Mouse (Mus musculus): ENCODE results near the gene Atp5g1. TPM values are rescaled to one million over a fixed set of nuclear protein-coding genes. Genes with fewer than 3 reads are reported as not detected.

Gene Atp5g1
- polyA plus RNA-seq, 1 experiment from 2014 or later, result 807 TPM

DNA sequence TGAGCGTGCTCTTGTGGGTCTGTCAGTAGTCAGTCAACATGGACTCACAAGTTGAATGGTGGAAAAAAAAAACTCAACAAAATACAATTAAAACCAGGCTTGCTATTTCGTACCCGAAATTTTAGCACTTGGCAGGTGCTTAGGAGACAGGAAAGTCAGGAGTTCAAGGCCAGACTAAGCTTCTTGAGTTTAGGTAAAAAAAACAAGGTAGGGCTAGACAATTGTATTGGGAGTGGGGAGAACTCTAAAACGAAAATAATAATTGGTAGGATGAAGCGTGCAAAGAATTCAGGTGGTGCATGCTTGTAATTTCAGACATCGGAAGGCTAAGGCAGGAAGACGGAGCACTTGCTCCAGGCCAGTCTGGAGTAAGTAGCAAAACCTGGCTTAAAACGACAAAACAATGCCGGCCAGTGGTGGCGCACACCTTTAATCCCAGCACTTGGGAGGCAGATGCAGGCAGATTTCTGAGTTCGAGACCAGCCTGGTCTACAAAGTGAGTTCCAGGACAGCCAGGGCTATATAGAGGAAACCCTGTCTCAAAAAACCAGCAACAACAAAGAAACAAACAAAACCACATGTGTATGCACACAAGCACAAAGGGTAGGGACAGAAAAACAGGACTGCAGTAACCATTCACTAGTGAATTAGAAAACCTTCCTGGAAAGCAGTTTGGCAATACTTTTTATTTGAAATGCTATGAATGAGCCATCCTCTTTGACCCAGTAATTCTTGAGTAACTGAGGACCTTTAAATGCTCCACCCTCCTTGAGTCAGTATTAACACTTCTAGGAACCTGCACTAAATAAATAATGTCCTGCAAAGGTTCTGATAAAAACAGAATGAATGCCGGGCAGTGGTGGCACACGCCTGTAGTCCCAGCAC is 993 bp upstream of the Atp5g1 start:
- peak overlapping the region; percentile 76 for H3K27ac ChIP-seq (ENCODE audit: low read length)
- no peaks in the 10 kb centered on the region for H3K27me3 ChIP-seq (ENCODE audit: control insufficient read depth, insufficient read depth, low read length)
- 64% methylated on average over 13 of the region's 13 CpGs for WGBS
- no peaks in the 10 kb centered on the region for H3K9me3 ChIP-seq (ENCODE audit: control insufficient read depth, low read depth, low read length)
- H3K36me3 ChIP-seq (ENCODE audit: control insufficient read depth, insufficient read depth, low read length), result peaks cover 13% of the 10 kb centered on the region
- ATAC-seq (ENCODE audit: insufficient number of reproducible peaks, insufficient read depth, low FRiP score, low read depth), result no peak
- H3K9ac ChIP-seq (replicated peaks; ENCODE audit: low read depth, low read length), result no peak overlapping the region; the same call in 1 of the 2 replicates
- peak overlapping the region; percentile 45 for H3K4me2 ChIP-seq (replicated peaks; ENCODE audit: low read depth, low read length)
- no peaks in the 10 kb centered on the region; the same call in 1 of the 2 replicates for H3K4me1 ChIP-seq (ENCODE audit: control insufficient read depth, insufficient read depth, low read length)
- peak overlapping the region; percentile 27 for H3K4me3 ChIP-seq (ENCODE audit: low read depth, low read length)

DNA sequence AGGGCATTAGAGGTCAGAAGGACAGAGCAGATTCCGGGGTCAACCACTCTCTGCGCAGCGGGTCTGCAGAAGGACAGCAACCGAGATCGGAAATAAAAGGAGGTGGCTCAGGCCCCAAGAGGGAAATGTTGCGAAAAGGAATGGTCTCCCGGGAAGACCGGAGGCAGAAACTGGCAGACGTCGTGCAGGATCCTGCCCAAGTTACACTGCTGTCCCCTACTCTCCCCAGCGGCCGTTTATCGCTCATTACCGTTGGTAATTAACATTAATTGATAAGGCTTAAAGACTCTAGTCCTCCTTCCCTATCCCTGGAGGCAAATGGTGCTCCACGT is 327 bp downstream of the Atp5g1 start:
- peak overlapping the region; percentile 65 for H3K4me2 ChIP-seq (replicated peaks; ENCODE audit: low read depth, low read length)
- no peaks in the 10 kb centered on the region for H3K27me3 ChIP-seq (ENCODE audit: control insufficient read depth, insufficient read depth, low read length)
- peaks cover 25% of the 10 kb centered on the region for H3K36me3 ChIP-seq (ENCODE audit: control insufficient read depth, insufficient read depth, low read length)
- peak overlapping the region; percentile 74; the same call in 1 of the 2 replicates for H3K27ac ChIP-seq (ENCODE audit: low read length)
- peak overlapping the region; percentile 72 for H3K4me3 ChIP-seq (ENCODE audit: low read depth, low read length)
- under 1% methylated on average over 15 of the region's 15 CpGs for WGBS
- H3K4me1 ChIP-seq (ENCODE audit: control insufficient read depth, insufficient read depth, low read length), result no peaks in the 10 kb centered on the region; the same call in 1 of the 2 replicates
- H3K9me3 ChIP-seq (ENCODE audit: control insufficient read depth, low read depth, low read length), result no peaks in the 10 kb centered on the region
- peak; percentile 1; the same call in 1 of the 2 replicates for ATAC-seq (ENCODE audit: insufficient number of reproducible peaks, insufficient read depth, low FRiP score, low read depth)
- peak overlapping the region; percentile 70 for H3K9ac ChIP-seq (replicated peaks; ENCODE audit: low read depth, low read length)

DNA sequence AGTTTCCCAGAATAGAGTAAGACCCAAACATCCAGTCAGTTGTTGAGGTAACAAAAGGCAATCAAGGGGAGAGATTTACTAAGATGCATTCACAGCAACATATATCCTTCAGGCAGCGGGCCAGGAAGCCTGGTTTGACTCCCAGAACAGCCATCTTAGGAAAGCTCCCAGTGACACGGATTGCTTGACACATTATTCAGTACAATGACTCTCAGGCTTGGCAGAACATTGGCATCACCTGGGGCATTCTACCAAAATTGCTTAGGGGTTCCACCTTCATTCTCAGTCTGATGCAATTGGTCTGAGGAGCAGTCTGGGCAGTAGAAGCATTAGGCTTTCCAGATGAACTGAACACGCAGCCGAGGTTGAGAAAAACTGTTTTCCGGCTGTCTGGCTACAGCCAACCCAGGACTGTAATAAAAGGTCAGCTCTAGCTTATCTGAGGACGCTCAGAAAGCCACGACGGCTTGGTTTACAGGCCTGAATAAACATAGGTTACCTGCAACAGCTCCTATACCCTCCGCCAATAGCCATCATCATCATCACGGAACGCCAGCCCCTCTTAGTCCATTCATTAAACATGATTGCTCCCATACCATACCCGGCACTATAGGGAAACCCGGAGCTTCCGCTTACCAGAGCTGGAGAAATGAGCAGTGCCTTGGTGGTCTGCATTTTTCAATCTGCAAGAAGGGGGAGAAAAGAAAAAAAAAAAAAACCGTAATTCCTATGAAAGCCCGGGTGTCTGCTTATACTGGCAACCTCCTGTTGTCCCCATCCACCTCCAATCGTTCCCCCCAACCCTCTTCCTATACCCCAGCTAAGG is 906 bp downstream of the Atp5g1 start:
- Histone ChIP-seq H3K4me3 (ENCODE audit: low read depth, low read length) (peak overlapping the region; percentile 72), H3K9me3 (ENCODE audit: control insufficient read depth, low read depth, low read length) (no peaks in the 10 kb centered on the region), H3K27me3 (ENCODE audit: control insufficient read depth, insufficient read depth, low read length) (no peaks in the 10 kb centered on the region), H3K27ac (ENCODE audit: low read length) (peak overlapping the region; percentile 74; the same call in 1 of the 2 replicates), H3K9ac (replicated peaks; ENCODE audit: low read depth, low read length) (peak overlapping the region; percentile 70), H3K4me1 (ENCODE audit: control insufficient read depth, insufficient read depth, low read length) (no peaks in the 10 kb centered on the region; the same call in 1 of the 2 replicates), H3K36me3 (ENCODE audit: control insufficient read depth, insufficient read depth, low read length) (peaks cover 28% of the 10 kb centered on the region), H3K4me2 (replicated peaks; ENCODE audit: low read depth, low read length) (peak overlapping the region; percentile 65)
- ATAC-seq (ENCODE audit: insufficient number of reproducible peaks, insufficient read depth, low FRiP score, low read depth), result no peak
- 16% methylated on average over 17 of the region's 17 CpGs for WGBS

GRCm38 (mm10) chr11:96073295-96073993 is 2.0 kb downstream of the Atp5g1 start:
- H3K4me3 ChIP-seq (ENCODE audit: low read depth, low read length), result 0 out of 2 replicates have a peak overlapping the region, but pooled peaks have one; percentile 72
- WGBS, result 76% methylated on average over 6 of the region's 9 CpGs
- no peak overlapping the region for H3K9ac ChIP-seq (replicated peaks; ENCODE audit: low read depth, low read length)
- H3K9me3 ChIP-seq (ENCODE audit: control insufficient read depth, low read depth, low read length), result no peaks in the 10 kb centered on the region
- no peak for ATAC-seq (ENCODE audit: insufficient number of reproducible peaks, insufficient read depth, low FRiP score, low read depth)
- H3K27me3 ChIP-seq (ENCODE audit: control insufficient read depth, insufficient read depth, low read length), result no peaks in the 10 kb centered on the region
- peak overlapping the region; percentile 65 for H3K4me2 ChIP-seq (replicated peaks; ENCODE audit: low read depth, low read length)
- H3K27ac ChIP-seq (ENCODE audit: low read length), result no peak overlapping the region
- peaks cover 28% of the 10 kb centered on the region for H3K36me3 ChIP-seq (ENCODE audit: control insufficient read depth, insufficient read depth, low read length)
- H3K4me1 ChIP-seq (ENCODE audit: control insufficient read depth, insufficient read depth, low read length), result no peaks in the 10 kb centered on the region; the same call in 1 of the 2 replicates

- 97% methylated on average over 1 of the region's 1 CpGs for WGBS
- no peaks in the 10 kb centered on the region for H3K9me3 ChIP-seq (ENCODE audit: control insufficient read depth, low read depth, low read length)
- no peak overlapping the region for H3K4me3 ChIP-seq (ENCODE audit: low read depth, low read length)
- H3K4me2 ChIP-seq (replicated peaks; ENCODE audit: low read depth, low read length), result no peak overlapping the region
- no peak overlapping the region for H3K27ac ChIP-seq (ENCODE audit: low read length)
- H3K4me1 ChIP-seq (ENCODE audit: control insufficient read depth, insufficient read depth, low read length), result no peaks in the 10 kb centered on the region; the same call in 1 of the 2 replicates
- no peaks in the 10 kb centered on the region for H3K27me3 ChIP-seq (ENCODE audit: control insufficient read depth, insufficient read depth, low read length)
- no peak overlapping the region for H3K9ac ChIP-seq (replicated peaks; ENCODE audit: low read depth, low read length)
- H3K36me3 ChIP-seq (ENCODE audit: control insufficient read depth, insufficient read depth, low read length), result peaks cover 28% of the 10 kb centered on the region
- ATAC-seq (ENCODE audit: insufficient number of reproducible peaks, insufficient read depth, low FRiP score, low read depth), result no peak
Measured at GRCm38 (mm10) chr11:96071013-96071412, 4.5 kb downstream of the Atp5g1 start.

GRCm38 (mm10) chr11:96070353-96070752 is 5.1 kb downstream of the Atp5g1 start:
- Histone ChIP-seq H3K9me3 (ENCODE audit: control insufficient read depth, low read depth, low read length) (no peaks in the 10 kb centered on the region), H3K9ac (replicated peaks; ENCODE audit: low read depth, low read length) (no peak overlapping the region), H3K27me3 (ENCODE audit: control insufficient read depth, insufficient read depth, low read length) (no peaks in the 10 kb centered on the region), H3K4me2 (replicated peaks; ENCODE audit: low read depth, low read length) (no peak overlapping the region), H3K36me3 (ENCODE audit: control insufficient read depth, insufficient read depth, low read length) (peaks cover 28% of the 10 kb centered on the region), H3K4me3 (ENCODE audit: low read depth, low read length) (no peak overlapping the region), H3K27ac (ENCODE audit: low read length) (no peak overlapping the region), H3K4me1 (ENCODE audit: control insufficient read depth, insufficient read depth, low read length) (no peaks in the 10 kb centered on the region; the same call in 1 of the 2 replicates)
- WGBS, result 88% methylated on average over 7 of the region's 7 CpGs
- ATAC-seq (ENCODE audit: insufficient number of reproducible peaks, insufficient read depth, low FRiP score, low read depth), result no peak

DNA sequence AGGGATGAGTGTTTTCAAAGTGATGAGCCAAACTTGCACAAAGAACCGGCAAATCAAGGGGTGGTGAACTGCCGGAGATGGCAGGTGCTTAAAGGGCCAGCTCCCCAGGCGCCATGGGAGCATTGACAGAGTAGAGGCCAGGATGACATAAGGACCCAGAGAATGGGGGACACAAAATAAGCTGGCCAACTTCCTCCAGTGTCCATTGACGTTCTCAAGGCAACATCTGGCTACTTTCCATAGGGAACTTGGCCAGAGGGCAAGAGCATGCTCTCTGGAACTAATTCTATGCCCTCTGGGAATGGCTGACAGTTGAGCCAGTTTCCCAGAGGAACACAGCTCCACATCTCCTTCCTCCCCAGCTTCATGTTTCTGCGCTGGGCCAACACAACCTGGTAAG is 7.2 kb downstream of the Atp5g1 start:
- no peak overlapping the region for H3K9ac ChIP-seq (replicated peaks; ENCODE audit: low read depth, low read length)
- no peak overlapping the region for H3K4me2 ChIP-seq (replicated peaks; ENCODE audit: low read depth, low read length)
- H3K27me3 ChIP-seq (ENCODE audit: control insufficient read depth, insufficient read depth, low read length), result no peaks in the 10 kb centered on the region
- peaks cover 10% of the 10 kb centered on the region for H3K4me1 ChIP-seq (ENCODE audit: control insufficient read depth, insufficient read depth, low read length)
- H3K4me3 ChIP-seq (ENCODE audit: low read depth, low read length), result no peak overlapping the region
- no peaks in the 10 kb centered on the region for H3K9me3 ChIP-seq (ENCODE audit: control insufficient read depth, low read depth, low read length)
- peaks cover 23% of the 10 kb centered on the region for H3K36me3 ChIP-seq (ENCODE audit: control insufficient read depth, insufficient read depth, low read length)
- WGBS, result 71% methylated on average over 5 of the region's 5 CpGs
- no peak overlapping the region for H3K27ac ChIP-seq (ENCODE audit: low read length)
- ATAC-seq (ENCODE audit: insufficient number of reproducible peaks, insufficient read depth, low FRiP score, low read depth), result no peak

Measured in stomach, embryonic 14.5 days (tissue).